Mouse (Mus musculus): ENCODE results near the gene Klhdc8b. TPM values are rescaled to one million over a fixed set of nuclear protein-coding genes. Genes with fewer than 3 reads are reported as not detected.

Gene Klhdc8b
- polyA plus RNA-seq, 1 experiment from 2014 or later = 17.2 TPM

GRCm38 (mm10) chr9:108493246-108493645 is 31.9 kb upstream of the Klhdc8b start:
- ATAC-seq (ENCODE audit: insufficient number of reproducible peaks, low FRiP score, low TSS enrichment, low read depth) (no peak), DNase-seq (ENCODE audit: low spot score) (no peak)
- Histone ChIP-seq H3K9me3 (ENCODE audit: control insufficient read depth, low read length) (no peaks in the 10 kb centered on the region), H3K4me3 (ENCODE audit: low read depth, low read length) (no peak overlapping the region), H3K9ac (ENCODE audit: low read length) (no peak overlapping the region), H3K4me2 (ENCODE audit: low read depth, severe bottlenecking) (no peak overlapping the region), H3K27ac (replicated peaks; ENCODE audit: low read depth, low read length) (no peak overlapping the region), H3K27me3 (ENCODE audit: control insufficient read depth, insufficient read depth, low read length) (no peaks in the 10 kb centered on the region), H3K36me3 (ENCODE audit: control insufficient read depth, insufficient read depth, low read length) (peaks cover 46% of the 10 kb centered on the region), H3K4me1 (ENCODE audit: control insufficient read depth, insufficient read depth, low read length) (peaks cover 15% of the 10 kb centered on the region)
- 98% methylated on average over 8 of the region's 8 CpGs for WGBS

GRCm38 (mm10) chr9:108492043-108492750 is 30.8 kb upstream of the Klhdc8b start:
- no peaks in the 10 kb centered on the region for H3K9me3 ChIP-seq (ENCODE audit: control insufficient read depth, low read length)
- peaks cover 15% of the 10 kb centered on the region for H3K4me1 ChIP-seq (ENCODE audit: control insufficient read depth, insufficient read depth, low read length)
- DNase-seq (ENCODE audit: low spot score) = no peak
- H3K4me2 ChIP-seq (ENCODE audit: low read depth, severe bottlenecking) = peak overlapping the region; percentile 88
- H3K36me3 ChIP-seq (ENCODE audit: control insufficient read depth, insufficient read depth, low read length) = peaks cover 40% of the 10 kb centered on the region
- H3K9ac ChIP-seq (ENCODE audit: low read length) = peak overlapping the region; percentile 82; the same call in 1 of the 2 replicates
- H3K27me3 ChIP-seq (ENCODE audit: control insufficient read depth, insufficient read depth, low read length) = no peaks in the 10 kb centered on the region
- no peak for ATAC-seq (ENCODE audit: insufficient number of reproducible peaks, low FRiP score, low TSS enrichment, low read depth)
- H3K4me3 ChIP-seq (ENCODE audit: low read depth, low read length) = peak overlapping the region; percentile 85
- H3K27ac ChIP-seq (replicated peaks; ENCODE audit: low read depth, low read length) = 0 out of 2 replicates have a peak overlapping the region, but pooled peaks have one; percentile 8
- 89% methylated on average over 16 of the region's 16 CpGs for WGBS

GRCm38 (mm10) chr9:108491286-108491580 is 29.9 kb upstream of the Klhdc8b start:
- Histone ChIP-seq H3K36me3 (ENCODE audit: control insufficient read depth, insufficient read depth, low read length) (peaks cover 40% of the 10 kb centered on the region), H3K4me3 (ENCODE audit: low read depth, low read length) (peak overlapping the region; percentile 85), H3K4me2 (ENCODE audit: low read depth, severe bottlenecking) (peak overlapping the region; percentile 88), H3K27ac (replicated peaks; ENCODE audit: low read depth, low read length) (peak overlapping the region; percentile 92; the same call in 1 of the 2 replicates), H3K9me3 (ENCODE audit: control insufficient read depth, low read length) (no peaks in the 10 kb centered on the region), H3K27me3 (ENCODE audit: control insufficient read depth, insufficient read depth, low read length) (no peaks in the 10 kb centered on the region), H3K9ac (ENCODE audit: low read length) (peak overlapping the region; percentile 82), H3K4me1 (ENCODE audit: control insufficient read depth, insufficient read depth, low read length) (peaks cover 15% of the 10 kb centered on the region)
- DNase-seq (ENCODE audit: low spot score) = no peak
- no peak for ATAC-seq (ENCODE audit: insufficient number of reproducible peaks, low FRiP score, low TSS enrichment, low read depth)
- WGBS = 17% methylated on average over 12 of the region's 12 CpGs

- Histone ChIP-seq H3K4me2 (ENCODE audit: low read depth, severe bottlenecking) (peak within 1 kb of the TSS; percentile 88), H3K9ac (ENCODE audit: low read length) (peak within 1 kb of the TSS; percentile 82), H3K9me3 (ENCODE audit: control insufficient read depth, low read length) (no peaks in the 10 kb centered on the region), H3K4me3 (ENCODE audit: low read depth, low read length) (peak within 1 kb of the TSS; percentile 85), H3K36me3 (ENCODE audit: control insufficient read depth, insufficient read depth, low read length) (peaks cover 36% of the 10 kb centered on the region), H3K27me3 (ENCODE audit: control insufficient read depth, insufficient read depth, low read length) (no peaks in the 10 kb centered on the region), H3K4me1 (ENCODE audit: control insufficient read depth, insufficient read depth, low read length) (peaks cover 15% of the 10 kb centered on the region), H3K27ac (replicated peaks; ENCODE audit: low read depth, low read length) (peak within 1 kb of the TSS; percentile 92)
- ATAC-seq (ENCODE audit: insufficient number of reproducible peaks, low FRiP score, low TSS enrichment, low read depth) = peak; percentile 90
- WGBS = under 1% methylated on average over 69 of the region's 69 CpGs
- DNase-seq (ENCODE audit: low spot score) = peak; percentile 97
Observed at GRCm38 (mm10) chr9:108490559-108491285, 29.3 kb upstream of the Klhdc8b start, which contains the start of gene Usp19. Gene Usp19, plus strand, starts transcription at chr9:108490602.

- Histone ChIP-seq H3K4me1 (ENCODE audit: control insufficient read depth, insufficient read depth, low read length) (peaks cover 15% of the 10 kb centered on the region), H3K4me3 (ENCODE audit: low read depth, low read length) (peak overlapping the region; percentile 85), H3K9me3 (ENCODE audit: control insufficient read depth, low read length) (no peaks in the 10 kb centered on the region), H3K4me2 (ENCODE audit: low read depth, severe bottlenecking) (peak overlapping the region; percentile 88), H3K9ac (ENCODE audit: low read length) (peak overlapping the region; percentile 82), H3K27ac (replicated peaks; ENCODE audit: low read depth, low read length) (peak overlapping the region; percentile 92), H3K27me3 (ENCODE audit: control insufficient read depth, insufficient read depth, low read length) (no peaks in the 10 kb centered on the region), H3K36me3 (ENCODE audit: control insufficient read depth, insufficient read depth, low read length) (peaks cover 33% of the 10 kb centered on the region)
- DNase-seq (ENCODE audit: low spot score) (peak; percentile 23), ATAC-seq (ENCODE audit: insufficient number of reproducible peaks, low FRiP score, low TSS enrichment, low read depth) (peak; percentile 24)
- WGBS = 69% methylated on average over 26 of the region's 26 CpGs
Observed at GRCm38 (mm10) chr9:108489702-108490558, 28.5 kb upstream of the Klhdc8b start.

GRCm38 (mm10) chr9:108489215-108489614 is 27.8 kb upstream of the Klhdc8b start:
- 94% methylated on average over 20 of the region's 20 CpGs for WGBS
- Histone ChIP-seq H3K4me2 (ENCODE audit: low read depth, severe bottlenecking) (no peak overlapping the region), H3K27me3 (ENCODE audit: control insufficient read depth, insufficient read depth, low read length) (no peaks in the 10 kb centered on the region), H3K9me3 (ENCODE audit: control insufficient read depth, low read length) (no peaks in the 10 kb centered on the region), H3K9ac (ENCODE audit: low read length) (no peak overlapping the region), H3K27ac (replicated peaks; ENCODE audit: low read depth, low read length) (no peak overlapping the region; the same call in 1 of the 2 replicates), H3K4me3 (ENCODE audit: low read depth, low read length) (no peak overlapping the region), H3K36me3 (ENCODE audit: control insufficient read depth, insufficient read depth, low read length) (peaks cover 27% of the 10 kb centered on the region; the same call in 1 of the 2 replicates), H3K4me1 (ENCODE audit: control insufficient read depth, insufficient read depth, low read length) (peaks cover 15% of the 10 kb centered on the region)
- DNase-seq (ENCODE audit: low spot score) (no peak), ATAC-seq (ENCODE audit: insufficient number of reproducible peaks, low FRiP score, low TSS enrichment, low read depth) (no peak)

- H3K9ac ChIP-seq (ENCODE audit: low read length) = no peak overlapping the region
- no peaks in the 10 kb centered on the region for H3K27me3 ChIP-seq (ENCODE audit: control insufficient read depth, insufficient read depth, low read length)
- no peaks in the 10 kb centered on the region for H3K9me3 ChIP-seq (ENCODE audit: control insufficient read depth, low read length)
- no peak overlapping the region for H3K4me3 ChIP-seq (ENCODE audit: low read depth, low read length)
- DNase-seq (ENCODE audit: low spot score) (no peak), ATAC-seq (ENCODE audit: insufficient number of reproducible peaks, low FRiP score, low TSS enrichment, low read depth) (no peak)
- H3K4me2 ChIP-seq (ENCODE audit: low read depth, severe bottlenecking) = no peak overlapping the region
- peaks cover 15% of the 10 kb centered on the region for H3K4me1 ChIP-seq (ENCODE audit: control insufficient read depth, insufficient read depth, low read length)
- peaks cover 23% of the 10 kb centered on the region; the same call in 1 of the 2 replicates for H3K36me3 ChIP-seq (ENCODE audit: control insufficient read depth, insufficient read depth, low read length)
- 93% methylated on average over 17 of the region's 17 CpGs for WGBS
- H3K27ac ChIP-seq (replicated peaks; ENCODE audit: low read depth, low read length) = no peak overlapping the region
Observed at GRCm38 (mm10) chr9:108488403-108488802, 27.0 kb upstream of the Klhdc8b start.

GRCm38 (mm10) chr9:108486973-108487530 is 25.7 kb upstream of the Klhdc8b start:
- WGBS = 91% methylated on average over 8 of the region's 8 CpGs
- DNase-seq (ENCODE audit: low spot score) (no peak), ATAC-seq (ENCODE audit: insufficient number of reproducible peaks, low FRiP score, low TSS enrichment, low read depth) (no peak)
- H3K36me3 ChIP-seq (ENCODE audit: control insufficient read depth, insufficient read depth, low read length) = peaks cover 21% of the 10 kb centered on the region; the same call in 1 of the 2 replicates
- H3K27me3 ChIP-seq (ENCODE audit: control insufficient read depth, insufficient read depth, low read length) = no peaks in the 10 kb centered on the region
- H3K4me3 ChIP-seq (ENCODE audit: low read depth, low read length) = no peak overlapping the region
- H3K9me3 ChIP-seq (ENCODE audit: control insufficient read depth, low read length) = no peaks in the 10 kb centered on the region
- peaks cover 13% of the 10 kb centered on the region for H3K4me1 ChIP-seq (ENCODE audit: control insufficient read depth, insufficient read depth, low read length)
- H3K4me2 ChIP-seq (ENCODE audit: low read depth, severe bottlenecking) = no peak overlapping the region
- no peak overlapping the region for H3K27ac ChIP-seq (replicated peaks; ENCODE audit: low read depth, low read length)
- H3K9ac ChIP-seq (ENCODE audit: low read length) = 0 out of 2 replicates have a peak overlapping the region, but pooled peaks have one; percentile 17

Data from limb, embryonic 11.5 days (tissue).